8 mouse cellular contexts compared by ENCODE assay signal in genomic region chr8:127190350-127190749, GRCm38 (mm10).
DNase-seq lines count a peak whose midpoint lies in the region; ATAC-seq and TF ChIP-seq lines count a peak whose summit lies in the region.

No protein-coding gene starts in this region.

- H3K9me3 ChIP-seq in MEL (replicated peaks; ENCODE audit: insufficient read depth, low read length), result no peaks in the 10 kb centered on the region

- peak; percentile 31 for DNase-seq in cerebellum, adult 11 months
- DNase-seq in MEL (ENCODE audit: low read depth, low spot score), result peak; percentile 5
- DNase-seq in cerebellum, adult 9-10 months, result peak; percentile 60
- peak; percentile 71 to 78 for DNase-seq in layer of hippocampus, postnatal 10 days (ENCODE audit: low spot score in 2 of 2)
- DNase-seq in splenic B cell, adult 2 months (ENCODE audit: low read depth, low spot score), result peak; percentile 21

- H3K4me3 ChIP-seq in MEL (ENCODE audit: control insufficient read depth in 1 of 2, insufficient read depth in 1 of 2, low read depth in 2 of 2, low read length in 2 of 2), result no peak overlapping the region

- no peak overlapping the region for H3K9ac ChIP-seq in MEL (ENCODE audit: control insufficient read depth, low read depth, low read length, poor library complexity, severe bottlenecking)

- ATAC-seq in cerebellum, adult (ENCODE audit: insufficient number of reproducible peaks, low FRiP score, low TSS enrichment), result no peak
- ATAC-seq in granulocyte monocyte progenitor cell, adult 5-6 weeks (replicated peaks; ENCODE audit: poor library complexity, severe bottlenecking), result peak; percentile 71
- peak; percentile 61 for ATAC-seq in megakaryocyte, adult 5-6 weeks (ENCODE audit: poor library complexity, severe bottlenecking)

- no peaks in the 10 kb centered on the region for H3K4me1 ChIP-seq in MEL (ENCODE audit: control insufficient read depth in 1 of 2, insufficient read depth in 2 of 2, low read length in 2 of 2)

- peak; percentile 16 for TF ChIP-seq RAD21 in MEL (IDR thresholded peaks at IDR 0.05; ENCODE audit: low read depth, low read length)

- H3K36me3 ChIP-seq in MEL (ENCODE audit: control insufficient read depth in 1 of 2, insufficient read depth in 2 of 2, low read length in 2 of 2), result no peaks in the 10 kb centered on the region
- H3K36me3 ChIP-seq in splenic B cell, adult 2 months (ENCODE audit: control insufficient read depth, insufficient read depth, low read length, poor library complexity, severe bottlenecking), result no peaks in the 10 kb centered on the region

- H3K27me3 ChIP-seq in MEL (ENCODE audit: control insufficient read depth in 1 of 2, insufficient read depth in 2 of 2, low read length in 2 of 2), result no peaks in the 10 kb centered on the region
- H3K27me3 ChIP-seq in splenic B cell, adult 2 months (ENCODE audit: control insufficient read depth, insufficient read depth, low read length, poor library complexity, severe bottlenecking), result no peaks in the 10 kb centered on the region

- no peak for TF ChIP-seq POLR2A in MEL (IDR thresholded peaks at IDR 0.05; ENCODE audit: control insufficient read depth in 1 of 2, insufficient read depth in 1 of 2, low read depth in 1 of 2, low read length in 2 of 2, poor library complexity in 1 of 2)

- TF ChIP-seq CTCF in MEL (IDR thresholded peaks at IDR 0.05 in 2 of 3, conservative IDR thresholded peaks at IDR 0.05 in 1 of 3; ENCODE audit: control insufficient read depth in 1 of 3, insufficient read depth in 1 of 3, low read depth in 2 of 3, low read length in 3 of 3, poor library complexity in 1 of 3, severe bottlenecking in 1 of 3), result peak in 1 of 3 experiments; percentile 15; a peak in 1 of 6 replicates

- TF ChIP-seq EP300 in MEL (IDR thresholded peaks at IDR 0.05; ENCODE audit: low read depth in 1 of 2, low read length in 2 of 2), result no peak

- H3K79me2 ChIP-seq in MEL (ENCODE audit: control insufficient read depth, insufficient read depth, low read length, poor library complexity), result no peaks in the 10 kb centered on the region

- H3K27ac ChIP-seq in MEL (ENCODE audit: control insufficient read depth, low read depth, low read length), result no peak overlapping the region

TF ChIP-seq in MEL, 35 proteins besides CTCF, POLR2A, EP300 and RAD21:
- TF ChIP-seq JUND (IDR thresholded peaks at IDR 0.05; ENCODE audit: low read depth, low read length), result no peak
- TF ChIP-seq ZKSCAN1 (IDR thresholded peaks at IDR 0.05; ENCODE audit: low read depth, low read length), result no peak
- no peak for TF ChIP-seq NRF1 (IDR thresholded peaks at IDR 0.05; ENCODE audit: insufficient read depth, low read depth, low read length, poor library complexity, severe bottlenecking)
- no peak for TF ChIP-seq ZMIZ1 (IDR thresholded peaks at IDR 0.05; ENCODE audit: low read depth, low read length)
- no peak for TF ChIP-seq POLR2AphosphoS2 (IDR thresholded peaks at IDR 0.05; ENCODE audit: low read length)
- no peak for TF ChIP-seq HCFC1 (IDR thresholded peaks at IDR 0.05; ENCODE audit: low read depth, low read length)
- TF ChIP-seq RCOR1 (IDR thresholded peaks at IDR 0.05; ENCODE audit: low read depth, low read length), result no peak

Comparison
In these comparisons a context has a peak if more than half of its experiments do, and no peak if none do; other contexts are left out.
1. DNase-seq: peak in every context shown above with its lines; median percentile 74 in layer of hippocampus, postnatal 10 days; 60 in cerebellum, adult 9-10 months; 31 in cerebellum, adult 11 months; 21 in splenic B cell, adult 2 months; 5 in MEL.